19 mouse cellular contexts compared by ENCODE assay signal in genomic region chr7:117672121-117672591, GRCm38 (mm10).
A peak's percentile ranks its signal among the peaks of the same experiment; 100 is the strongest.
DNase-seq lines count a peak whose midpoint lies in the region; ATAC-seq and TF ChIP-seq lines count a peak whose summit lies in the region.
"Had no signal": no experiment of that assay in that cellular context is flagged by ENCODE, and none has a peak within 500 bp of the region (broad histone marks: within the 10 kb centered on the region; RNA-seq: fewer than 3 reads in every experiment).

No protein-coding gene starts in this region.

- H3K36me3 ChIP-seq in midbrain, embryonic 11.5 days (ENCODE audit: control insufficient read depth, insufficient read depth, low read length) = no peaks in the 10 kb centered on the region
- no peaks in the 10 kb centered on the region for H3K36me3 ChIP-seq in midbrain, embryonic 14.5 days (ENCODE audit: control insufficient read depth, insufficient read depth, low read length)
- no peaks in the 10 kb centered on the region for H3K36me3 ChIP-seq in liver, postnatal 0 days (replicated peaks; ENCODE audit: insufficient read depth, low read length)

- H3K27me3 ChIP-seq in midbrain, embryonic 11.5 days (ENCODE audit: control insufficient read depth, insufficient read depth, low read length) = no peaks in the 10 kb centered on the region
- H3K27me3 ChIP-seq in midbrain, embryonic 14.5 days (ENCODE audit: control insufficient read depth, insufficient read depth, low read length) = no peaks in the 10 kb centered on the region
- H3K27me3 ChIP-seq in liver, postnatal 0 days (ENCODE audit: insufficient read depth, low read length) = no peaks in the 10 kb centered on the region

- peak; percentile 41 for DNase-seq in midbrain, embryonic 11.5 days (ENCODE audit: low spot score, missing footprints)
- DNase-seq in midbrain, embryonic 14.5 days = no peak
- peak; percentile 52 to 60 for DNase-seq in frontal cortex, postnatal 14 days (ENCODE audit: low spot score in 2 of 2)
- peak; percentile 71 to 98 for DNase-seq in left cerebral cortex, postnatal 25 days (ENCODE audit: low spot score in 2 of 2)
- peak; percentile 96 for DNase-seq in telencephalon, adult 2 months (ENCODE audit: low read depth, low spot score)
- no peak for DNase-seq in liver, postnatal 0 days
- no peak for DNase-seq in lung, adult 2 months
- no peak for DNase-seq in spleen, postnatal 10 days (ENCODE audit: low spot score in 2 of 2)
- DNase-seq: adrenal gland, postnatal 14 days; cerebellum, postnatal 14 days; gastrocnemius, postnatal 10 days; kidney, adult 9 months; kidney, postnatal 4 days; lung, embryonic 14.5 days; spleen, adult 18-20 months; thymus, postnatal 4 days had no signal

- H3K4me3 ChIP-seq in midbrain, embryonic 11.5 days (ENCODE audit: low read depth, low read length) = no peak overlapping the region
- H3K4me3 ChIP-seq in midbrain, embryonic 14.5 days (replicated peaks; ENCODE audit: low read depth, low read length) = no peak overlapping the region
- H3K4me3 ChIP-seq in liver, postnatal 0 days (ENCODE audit: low read depth, low read length) = no peak overlapping the region
- no peak overlapping the region for H3K4me3 ChIP-seq in lung, adult 2 months (replicated peaks; ENCODE audit: extremely low read depth, low read depth, low read length)
- H3K4me3 ChIP-seq: embryonic facial prominence, embryonic 10.5 days; erythroblast, embryonic 14.5 days had no signal

- H3K4me1 ChIP-seq in midbrain, embryonic 11.5 days (ENCODE audit: control insufficient read depth, insufficient read depth, low read length) = no peaks in the 10 kb centered on the region
- H3K4me1 ChIP-seq in midbrain, embryonic 14.5 days (ENCODE audit: control insufficient read depth, insufficient read depth, low read length) = no peaks in the 10 kb centered on the region
- no peaks in the 10 kb centered on the region for H3K4me1 ChIP-seq in liver, postnatal 0 days (ENCODE audit: insufficient read depth)
- H3K4me1 ChIP-seq in lung, adult 2 months (ENCODE audit: control insufficient read depth, insufficient read depth, low read length) = no peaks in the 10 kb centered on the region
- H3K4me1 ChIP-seq: embryonic facial prominence, embryonic 10.5 days had no signal

- H3K9ac ChIP-seq in midbrain, embryonic 11.5 days (ENCODE audit: low read length) = no peak overlapping the region
- H3K9ac ChIP-seq in midbrain, embryonic 14.5 days (replicated peaks; ENCODE audit: low read length) = no peak overlapping the region
- no peak overlapping the region for H3K9ac ChIP-seq in liver, postnatal 0 days (replicated peaks)
- H3K9ac ChIP-seq: lung, embryonic 14.5 days had no signal

- WGBS in midbrain, embryonic 11.5 days = 94% methylated on average over 7 of the region's 7 CpGs
- 93% methylated on average over 7 of the region's 7 CpGs for WGBS in midbrain, embryonic 14.5 days
- 74% methylated on average over 7 of the region's 7 CpGs for WGBS in liver, postnatal 0 days (ENCODE audit: insufficient replicate concordance)
- WGBS in lung, adult 2 months = 85% methylated on average over 7 of the region's 7 CpGs

- no peak for TF ChIP-seq CTCF in liver, postnatal 0 days (IDR thresholded peaks at IDR 0.05; ENCODE audit: low read depth)
- no peak for TF ChIP-seq CTCF in lung, adult 2 months (IDR thresholded peaks at IDR 0.05; ENCODE audit: insufficient read depth, low read length)

- H3K9me3 ChIP-seq in midbrain, embryonic 11.5 days (ENCODE audit: control insufficient read depth, low read length) = no peaks in the 10 kb centered on the region
- no peaks in the 10 kb centered on the region for H3K9me3 ChIP-seq in midbrain, embryonic 14.5 days (ENCODE audit: control insufficient read depth, low read length)
- no peaks in the 10 kb centered on the region for H3K9me3 ChIP-seq in liver, postnatal 0 days (ENCODE audit: low read length)
- H3K9me3 ChIP-seq: embryonic facial prominence, embryonic 10.5 days had no signal

- intact Hi-C loops in left cerebral cortex, postnatal 25 days (cut with DNase I) = loop anchor here (1.0 kb wide), 4 partner anchors 17 to 290 kb away; no protein-coding TSS in a partner anchor

- no peak for ATAC-seq in midbrain, embryonic 11.5 days (ENCODE audit: low FRiP score)
- ATAC-seq in midbrain, embryonic 14.5 days (ENCODE audit: low FRiP score, low TSS enrichment) = no peak
- ATAC-seq in liver, postnatal 0 days = no peak
- ATAC-seq: CD4-positive, CD25-positive, alpha-beta regulatory T cell, adult 4 months had no signal

- TF ChIP-seq POLR2A in lung, adult 2 months (IDR thresholded peaks at IDR 0.05; ENCODE audit: borderline replicate concordance, extremely low read depth, low read depth, low read length) = no peak

- TF ChIP-seq EP300 in liver, postnatal 0 days (IDR thresholded peaks at IDR 0.05; ENCODE audit: low read depth) = no peak

- H3K27ac ChIP-seq in midbrain, embryonic 11.5 days (ENCODE audit: low read depth, low read length) = no peak overlapping the region
- no peak overlapping the region for H3K27ac ChIP-seq in midbrain, embryonic 14.5 days (replicated peaks; ENCODE audit: low read depth, low read length)
- no peak overlapping the region for H3K27ac ChIP-seq in liver, postnatal 0 days (ENCODE audit: low read depth)
- H3K27ac ChIP-seq: embryonic facial prominence, embryonic 10.5 days had no signal

- no peak overlapping the region for H3K4me2 ChIP-seq in midbrain, embryonic 11.5 days
- H3K4me2 ChIP-seq in midbrain, embryonic 14.5 days (ENCODE audit: low read length) = no peak overlapping the region
- H3K4me2 ChIP-seq in liver, postnatal 0 days (ENCODE audit: low read depth, low read length) = no peak overlapping the region
- H3K4me2 ChIP-seq: lung, embryonic 14.5 days had no signal

Comparison
In these comparisons a context has a peak if more than half of its experiments do, and no peak if none do; other contexts are left out.
1. DNase-seq: peak in midbrain, embryonic 11.5 days (single experiment), frontal cortex, postnatal 14 days (2 of 2), left cerebral cortex, postnatal 25 days (2 of 2) and telencephalon, adult 2 months (single experiment); none in midbrain, embryonic 14.5 days (single experiment), liver, postnatal 0 days (single experiment), lung, adult 2 months (single experiment) and spleen, postnatal 10 days (0 of 2).